Mouse (Mus musculus): ENCODE results near the gene Gimap8.
A peak's percentile ranks its signal among the peaks of the same experiment; 100 is the strongest.

Gimap8 gene

DNA sequence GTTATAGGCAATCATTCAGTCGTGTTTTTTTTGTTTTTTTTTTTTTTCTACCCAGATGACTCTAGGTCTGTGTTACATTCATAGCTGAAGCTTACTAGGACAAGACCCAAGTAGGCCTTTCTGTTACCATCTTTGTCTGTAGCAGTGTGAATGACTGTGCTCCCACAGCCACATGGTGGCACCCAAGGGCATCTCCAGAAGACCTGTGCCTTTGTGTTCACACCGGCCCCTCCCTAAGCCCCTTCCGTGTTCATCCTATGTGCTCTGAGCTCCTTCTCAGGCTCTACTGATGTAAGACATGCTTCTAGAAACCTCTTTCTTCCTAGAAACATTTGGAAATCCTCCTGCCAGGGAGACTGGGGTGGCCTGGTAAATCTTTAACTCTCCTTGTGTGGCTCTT is at the start of gene Gimap8:
TSS of gene Gimap8 (plus strand) at position 240 of the 400 bp plus-strand sequence.
- Histone ChIP-seq H3K9me3 (ENCODE audit: low read length) (no peaks in the 10 kb centered on the region), H3K4me3 (replicated peaks; ENCODE audit: low read length) (no peak within 1 kb of the TSS), H3K4me1 (replicated peaks; ENCODE audit: low read depth, low read length) (no peaks in the 10 kb centered on the region), H3K36me3 (ENCODE audit: insufficient read depth, low read length) (no peaks in the 10 kb centered on the region), H3K27me3 (ENCODE audit: insufficient read depth, low read length) (peaks cover 21% of the 10 kb centered on the region)
- TF ChIP-seq POU5F1 (IDR thresholded peaks at IDR 0.05; ENCODE audit: borderline replicate concordance, low read length), result no peak
- TF ChIP-seq NANOG (IDR thresholded peaks at IDR 0.05; ENCODE audit: borderline replicate concordance, low read length), result no peak

DNA sequence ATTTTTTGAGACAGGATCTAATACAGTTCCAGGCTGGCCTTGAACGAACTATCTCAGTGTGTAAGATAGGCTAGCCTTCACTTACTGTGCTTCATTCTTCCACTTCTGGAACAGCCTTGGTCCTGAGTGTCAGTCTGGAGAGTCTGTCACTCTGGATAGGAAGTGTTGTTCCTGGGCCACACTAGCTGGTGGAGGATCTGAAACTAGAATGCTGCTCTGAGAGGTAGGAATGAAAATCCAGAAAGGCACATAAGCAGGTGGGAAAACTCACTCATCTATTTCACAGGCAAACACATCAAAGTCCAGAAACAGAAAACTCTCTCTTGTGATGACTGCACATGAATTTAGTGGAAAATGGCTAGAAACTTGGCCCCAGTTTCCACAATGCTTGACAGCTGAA is 46.4 kb upstream of the Gimap8 start:
- H3K27me3 ChIP-seq (ENCODE audit: insufficient read depth, low read length), result peaks cover 73% of the 10 kb centered on the region
- no peak overlapping the region for H3K4me3 ChIP-seq (replicated peaks; ENCODE audit: low read length)
- H3K4me1 ChIP-seq (replicated peaks; ENCODE audit: low read depth, low read length), result peaks cover 41% of the 10 kb centered on the region
- H3K9me3 ChIP-seq (ENCODE audit: low read length), result no peaks in the 10 kb centered on the region
- TF ChIP-seq CTCF (conservative IDR thresholded peaks at IDR 0.05; ENCODE audit: low read length) (no peak), NANOG (IDR thresholded peaks at IDR 0.05; ENCODE audit: borderline replicate concordance, low read length) (no peak), POU5F1 (IDR thresholded peaks at IDR 0.05; ENCODE audit: borderline replicate concordance, low read length) (no peak)
- peaks cover 9% of the 10 kb centered on the region; the same call in 1 of the 2 replicates for H3K36me3 ChIP-seq (ENCODE audit: insufficient read depth, low read length)

DNA sequence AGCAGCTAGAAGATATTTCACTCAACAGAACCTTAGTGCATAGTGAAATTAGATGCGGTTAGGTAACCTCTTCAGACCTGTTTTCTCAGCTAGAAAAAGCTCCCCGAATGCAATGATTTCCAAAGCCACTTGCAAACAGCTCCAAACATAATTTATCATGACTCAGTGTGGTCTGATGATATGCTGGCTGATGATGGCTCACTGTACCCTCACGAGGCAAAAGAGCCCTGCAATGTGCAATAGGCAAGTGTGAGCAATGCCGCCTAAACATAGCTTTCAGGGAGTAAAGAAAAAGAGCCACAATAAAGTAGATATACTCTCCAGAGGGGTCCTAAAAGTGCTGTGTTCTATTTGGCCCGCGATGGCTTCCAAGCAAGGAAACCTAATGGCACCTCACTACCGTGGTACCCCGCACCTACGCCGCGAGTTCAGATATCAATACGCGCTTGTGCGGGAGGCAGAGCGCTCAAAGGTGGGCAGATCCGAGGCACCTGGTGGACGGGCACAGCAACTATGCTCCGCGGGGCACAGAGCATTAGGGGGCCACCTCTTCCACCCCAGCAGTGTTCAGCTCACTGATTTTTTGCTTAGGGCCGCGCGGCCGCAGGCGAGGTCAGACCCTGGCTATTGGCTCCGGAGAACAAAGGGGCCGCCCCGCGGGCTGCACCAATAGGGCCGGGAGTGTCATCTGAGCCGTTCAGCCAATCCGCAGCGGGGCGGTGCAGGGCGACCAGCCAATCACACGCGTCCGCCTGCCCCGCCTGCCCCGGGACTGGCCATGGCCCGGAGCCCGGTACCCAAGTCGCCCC is 45.6 kb upstream of the Gimap8 start, which contains the start of gene Zfp775:
TSS of gene Zfp775 (plus strand) at position 793 of the 809 bp plus-strand sequence.
- TF ChIP-seq CTCF (conservative IDR thresholded peaks at IDR 0.05; ENCODE audit: low read length), result no peak
- no peak for TF ChIP-seq NANOG (IDR thresholded peaks at IDR 0.05; ENCODE audit: borderline replicate concordance, low read length)
- no peak for TF ChIP-seq POU5F1 (IDR thresholded peaks at IDR 0.05; ENCODE audit: borderline replicate concordance, low read length)
- H3K4me3 ChIP-seq (replicated peaks; ENCODE audit: low read length), result peak within 1 kb of the TSS; percentile 83
- H3K9me3 ChIP-seq (ENCODE audit: low read length), result no peaks in the 10 kb centered on the region
- H3K4me1 ChIP-seq (replicated peaks; ENCODE audit: low read depth, low read length), result peaks cover 36% of the 10 kb centered on the region
- H3K27me3 ChIP-seq (ENCODE audit: insufficient read depth, low read length), result peaks cover 64% of the 10 kb centered on the region
- H3K36me3 ChIP-seq (ENCODE audit: insufficient read depth, low read length), result peaks cover 9% of the 10 kb centered on the region; the same call in 1 of the 2 replicates

DNA sequence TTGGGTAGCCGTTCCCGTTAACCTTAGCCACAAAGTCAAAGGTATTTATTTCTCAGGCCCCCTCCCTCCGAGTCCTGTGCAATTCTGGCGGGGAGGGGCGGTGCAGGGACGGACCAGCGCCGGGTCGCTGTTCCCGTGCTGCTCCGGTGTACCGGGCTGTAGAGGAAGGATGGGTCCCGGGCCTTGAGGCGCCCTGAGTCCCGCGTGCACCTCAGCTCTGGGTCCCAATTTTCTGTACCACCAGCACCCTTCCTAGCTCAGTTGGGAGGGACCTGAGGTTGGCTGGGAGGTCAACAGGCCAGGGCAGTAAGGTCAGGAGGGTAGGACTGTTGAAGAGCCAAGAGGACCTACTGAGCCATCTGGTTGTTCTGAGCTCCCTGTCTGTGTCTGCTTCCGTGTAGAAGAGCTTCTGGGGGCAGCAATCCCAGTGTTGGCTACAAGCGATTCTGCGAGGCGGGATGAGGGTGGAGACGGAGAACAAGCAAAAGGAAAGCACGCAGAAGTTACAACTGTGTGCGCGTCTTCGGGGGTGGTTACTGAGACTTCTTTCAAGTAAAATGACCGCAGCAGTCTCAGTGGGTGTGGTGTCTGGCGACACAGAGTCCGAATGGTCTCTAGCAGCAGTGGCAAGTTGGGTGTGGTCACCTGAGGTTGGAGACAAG is 44.8 kb upstream of the Gimap8 start:
- Histone ChIP-seq H3K9me3 (ENCODE audit: low read length) (no peaks in the 10 kb centered on the region), H3K36me3 (ENCODE audit: insufficient read depth, low read length) (peaks cover 9% of the 10 kb centered on the region; the same call in 1 of the 2 replicates)
- TF ChIP-seq CTCF (conservative IDR thresholded peaks at IDR 0.05; ENCODE audit: low read length), result no peak
- TF ChIP-seq POU5F1 (IDR thresholded peaks at IDR 0.05; ENCODE audit: borderline replicate concordance, low read length), result no peak
- TF ChIP-seq NANOG (IDR thresholded peaks at IDR 0.05; ENCODE audit: borderline replicate concordance, low read length), result no peak

DNA sequence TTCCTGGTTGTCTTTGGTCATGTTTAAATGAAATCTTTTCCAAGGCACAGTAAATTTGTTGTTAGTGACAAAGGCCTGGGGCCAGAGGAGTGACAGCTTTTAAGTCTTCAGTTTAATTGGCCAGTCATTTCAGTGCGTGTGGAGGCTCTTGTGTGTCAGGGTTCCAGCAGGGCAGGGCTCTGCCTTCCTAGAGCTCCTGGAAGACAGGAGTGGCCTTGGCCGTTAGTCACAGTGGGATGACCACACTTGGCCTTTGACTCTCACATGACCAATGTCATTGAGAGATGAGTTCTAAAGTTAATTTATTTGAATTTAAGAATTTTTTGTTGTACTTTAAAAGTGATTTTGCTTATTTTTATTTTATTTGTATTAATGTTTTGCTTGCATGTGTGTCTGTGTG is 38.9 kb upstream of the Gimap8 start:
- Histone ChIP-seq H3K4me3 (replicated peaks; ENCODE audit: low read length) (no peak overlapping the region), H3K36me3 (ENCODE audit: insufficient read depth, low read length) (peaks cover 4% of the 10 kb centered on the region)
- TF ChIP-seq CTCF (conservative IDR thresholded peaks at IDR 0.05; ENCODE audit: low read length) (no peak), POU5F1 (IDR thresholded peaks at IDR 0.05; ENCODE audit: borderline replicate concordance, low read length) (no peak), NANOG (IDR thresholded peaks at IDR 0.05; ENCODE audit: borderline replicate concordance, low read length) (no peak)

More for the DNA sequence above, 44.8 kb upstream of the Gimap8 start:
- peaks cover 29% of the 10 kb centered on the region for H3K4me1 ChIP-seq (replicated peaks; ENCODE audit: low read depth, low read length)
- H3K4me3 ChIP-seq (replicated peaks; ENCODE audit: low read length), result peak overlapping the region; percentile 83
- H3K27me3 ChIP-seq (ENCODE audit: insufficient read depth, low read length), result peaks cover 56% of the 10 kb centered on the region

DNA sequence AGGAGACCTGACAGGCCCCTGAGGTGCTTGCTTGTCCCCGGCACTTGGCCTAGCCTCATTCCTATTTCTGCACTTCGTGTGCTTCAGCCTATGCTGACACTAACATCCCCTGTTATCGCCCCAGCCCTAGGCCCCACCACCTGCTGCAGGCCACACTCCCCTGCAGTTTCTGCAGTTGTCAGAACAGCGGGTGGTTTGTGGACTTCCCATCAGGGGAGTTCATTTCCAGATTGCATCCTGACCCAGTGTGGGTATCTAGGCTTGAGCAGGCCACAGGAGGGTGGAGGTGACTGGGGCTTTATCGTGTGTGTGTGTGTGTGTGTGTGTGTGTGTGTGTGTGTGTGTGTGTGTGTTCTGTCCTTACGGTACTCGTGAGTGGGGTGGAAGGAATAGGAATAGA is 37.5 kb upstream of the Gimap8 start:
- Histone ChIP-seq H3K27me3 (ENCODE audit: insufficient read depth, low read length) (no peaks in the 10 kb centered on the region; the same call in 1 of the 2 replicates), H3K4me3 (replicated peaks; ENCODE audit: low read length) (no peak overlapping the region), H3K9me3 (ENCODE audit: low read length) (no peaks in the 10 kb centered on the region; the same call in 1 of the 2 replicates), H3K36me3 (ENCODE audit: insufficient read depth, low read length) (peaks cover 17% of the 10 kb centered on the region), H3K4me1 (replicated peaks; ENCODE audit: low read depth, low read length) (peaks cover 21% of the 10 kb centered on the region)
- TF ChIP-seq POU5F1 (IDR thresholded peaks at IDR 0.05; ENCODE audit: borderline replicate concordance, low read length), result no peak
- TF ChIP-seq NANOG (IDR thresholded peaks at IDR 0.05; ENCODE audit: borderline replicate concordance, low read length), result no peak
- TF ChIP-seq CTCF (conservative IDR thresholded peaks at IDR 0.05; ENCODE audit: low read length), result no peak

More for the DNA sequence above, 38.9 kb upstream of the Gimap8 start:
- Histone ChIP-seq H3K4me1 (replicated peaks; ENCODE audit: low read depth, low read length) (peaks cover 22% of the 10 kb centered on the region), H3K27me3 (ENCODE audit: insufficient read depth, low read length) (peaks cover 2% of the 10 kb centered on the region; the same call in 1 of the 2 replicates), H3K9me3 (ENCODE audit: low read length) (no peaks in the 10 kb centered on the region)

DNA sequence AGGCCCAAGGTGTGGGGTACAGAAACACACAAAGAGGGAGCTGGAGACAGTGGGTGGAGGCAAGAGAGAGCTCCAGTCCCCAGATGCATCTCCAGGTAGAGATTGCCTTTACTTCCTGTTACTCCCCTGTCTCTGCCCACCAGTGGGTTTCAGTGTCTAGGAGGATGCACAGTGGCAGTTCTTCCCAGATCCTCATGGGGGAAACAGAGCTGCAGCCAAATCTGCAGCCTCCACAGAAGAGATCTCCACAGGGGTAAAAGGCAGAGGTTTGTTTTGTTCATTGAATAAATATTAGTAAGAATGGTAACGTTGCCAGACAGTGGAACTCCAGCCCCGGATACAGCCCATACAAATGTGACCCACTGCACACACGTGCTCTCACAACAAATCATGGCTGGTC is 36.4 kb upstream of the Gimap8 start:
- peaks cover 21% of the 10 kb centered on the region for H3K4me1 ChIP-seq (replicated peaks; ENCODE audit: low read depth, low read length)
- no peak overlapping the region for H3K4me3 ChIP-seq (replicated peaks; ENCODE audit: low read length)
- no peaks in the 10 kb centered on the region; the same call in 1 of the 2 replicates for H3K9me3 ChIP-seq (ENCODE audit: low read length)
- H3K36me3 ChIP-seq (ENCODE audit: insufficient read depth, low read length), result peaks cover 19% of the 10 kb centered on the region
- no peaks in the 10 kb centered on the region; the same call in 1 of the 2 replicates for H3K27me3 ChIP-seq (ENCODE audit: insufficient read depth, low read length)
- TF ChIP-seq NANOG (IDR thresholded peaks at IDR 0.05; ENCODE audit: borderline replicate concordance, low read length) (no peak), CTCF (conservative IDR thresholded peaks at IDR 0.05; ENCODE audit: low read length) (no peak), POU5F1 (IDR thresholded peaks at IDR 0.05; ENCODE audit: borderline replicate concordance, low read length) (no peak)

DNA sequence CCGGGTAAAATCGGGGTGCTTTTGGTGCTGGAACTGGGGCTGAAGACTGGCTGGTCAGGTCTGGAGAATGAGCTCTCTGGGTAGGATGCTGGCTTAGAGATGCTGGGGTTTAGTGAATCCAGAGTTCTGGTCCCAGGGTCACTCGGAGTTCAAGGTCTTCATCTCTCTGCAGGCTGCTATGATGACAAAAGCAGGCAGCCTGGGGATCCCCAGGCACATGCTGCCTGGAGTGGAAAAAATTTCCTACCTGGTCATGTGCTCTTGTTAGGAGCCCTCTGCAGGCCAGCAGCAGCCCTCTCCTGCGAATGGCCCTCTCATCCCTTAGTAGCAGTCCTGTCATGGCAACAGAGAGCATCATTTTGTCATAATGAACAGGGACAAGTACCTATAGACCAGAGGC is 33.6 kb upstream of the Gimap8 start:
- peaks cover 19% of the 10 kb centered on the region for H3K36me3 ChIP-seq (ENCODE audit: insufficient read depth, low read length)
- no peak for TF ChIP-seq NANOG (IDR thresholded peaks at IDR 0.05; ENCODE audit: borderline replicate concordance, low read length)
- TF ChIP-seq POU5F1 (IDR thresholded peaks at IDR 0.05; ENCODE audit: borderline replicate concordance, low read length), result no peak
- no peak for TF ChIP-seq CTCF (conservative IDR thresholded peaks at IDR 0.05; ENCODE audit: low read length)
- H3K9me3 ChIP-seq (ENCODE audit: low read length), result no peaks in the 10 kb centered on the region; the same call in 1 of the 2 replicates
- no peak overlapping the region for H3K4me3 ChIP-seq (replicated peaks; ENCODE audit: low read length)
- H3K27me3 ChIP-seq (ENCODE audit: insufficient read depth, low read length), result peaks cover 3% of the 10 kb centered on the region; the same call in 1 of the 2 replicates
- peaks cover 11% of the 10 kb centered on the region for H3K4me1 ChIP-seq (replicated peaks; ENCODE audit: low read depth, low read length)
